Mouse (Mus musculus): Measurements from ENCODE around the gene Gsdma2. TPM values are rescaled to one million over a fixed set of nuclear protein-coding genes. Genes with fewer than 3 reads are reported as not detected.
"Not testable (repeated sequence)": the region's sequence is repeated elsewhere in the genome, so short reads cannot be mapped to it uniquely, and the experiment has no call there.

The Gsdma2 gene
- polyA plus RNA-seq, 1 experiment from 2014 or later: not detected

DNA sequence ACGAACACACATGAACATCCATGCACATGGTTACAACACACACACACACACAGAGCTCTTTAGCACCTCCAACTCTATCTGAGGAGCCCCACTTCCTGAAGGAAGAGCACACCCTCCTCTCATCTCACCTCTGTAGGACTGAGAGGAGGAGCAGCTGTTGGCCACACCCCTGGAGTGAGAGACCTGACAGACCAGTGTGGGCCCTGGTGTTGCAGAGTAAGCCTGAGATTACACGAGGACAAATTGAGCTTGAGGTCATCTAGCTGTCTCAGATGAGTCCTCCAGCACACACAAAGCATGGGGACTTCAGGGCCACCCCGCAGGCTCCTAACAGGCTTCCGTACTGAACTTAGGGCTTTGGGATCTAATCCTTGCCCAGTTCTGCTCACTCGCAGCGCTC is 41.6 kb upstream of the Gsdma2 start:
- H3K9ac ChIP-seq (ENCODE audit: low read length); ATAC-seq (ENCODE audit: insufficient number of reproducible peaks, insufficient read depth, low FRiP score, low read depth): not testable (repeated sequence)

DNA sequence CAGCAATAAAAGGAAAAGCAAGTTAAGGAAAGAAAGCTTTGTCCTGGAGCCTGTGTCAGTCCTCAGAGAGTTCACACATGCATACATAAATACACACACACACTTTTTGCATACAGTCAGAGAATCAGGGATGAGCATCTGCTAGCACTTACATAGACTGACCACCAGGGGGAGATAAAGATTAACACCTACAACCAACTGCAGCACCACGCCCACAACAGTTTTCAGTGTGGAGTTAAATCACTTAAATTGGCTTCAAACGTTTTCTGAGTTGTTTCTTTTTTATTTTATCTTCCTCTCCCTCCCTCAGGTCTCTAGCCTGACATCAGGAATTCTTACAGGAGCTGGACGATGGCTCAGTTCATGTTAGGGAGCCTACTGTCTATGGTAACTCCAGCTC is 39.8 kb upstream of the Gsdma2 start:
- H3K27ac ChIP-seq (replicated peaks in 1 of 2; ENCODE audit: control insufficient read depth in 1 of 2, insufficient read depth in 1 of 2, low read depth in 2 of 2, low read length in 2 of 2): no peak overlapping the region
- no peak overlapping the region for H3K9ac ChIP-seq (ENCODE audit: low read length)
- no peak overlapping the region for H3K4me2 ChIP-seq (ENCODE audit: low read length)
- no peak overlapping the region for H3K4me3 ChIP-seq (ENCODE audit: control insufficient read depth in 1 of 2, insufficient read depth in 1 of 2, low read depth in 1 of 2, low read length in 2 of 2)
- no peaks in the 10 kb centered on the region for H3K36me3 ChIP-seq (ENCODE audit: control insufficient read depth, insufficient read depth, low read length)
- peaks cover 5 to 8% of the 10 kb centered on the region in 2 experiments for H3K4me1 ChIP-seq (ENCODE audit: control insufficient read depth in 2 of 2, insufficient read depth in 2 of 2, low read length in 2 of 2)
- no peak for ATAC-seq (ENCODE audit: insufficient number of reproducible peaks, insufficient read depth, low FRiP score, low read depth)
- H3K27me3 ChIP-seq (ENCODE audit: control insufficient read depth, insufficient read depth, low read length): no peaks in the 10 kb centered on the region
- WGBS: 1% methylated on average over 3 of the region's 3 CpGs
- H3K9me3 ChIP-seq (ENCODE audit: control insufficient read depth, low read length): no peaks in the 10 kb centered on the region

More for the DNA sequence above, 41.6 kb upstream of the Gsdma2 start:
- H3K4me3 ChIP-seq (ENCODE audit: control insufficient read depth in 1 of 2, insufficient read depth in 1 of 2, low read depth in 1 of 2, low read length in 2 of 2); H3K27me3 ChIP-seq (ENCODE audit: control insufficient read depth, insufficient read depth, low read length); H3K9me3 ChIP-seq (ENCODE audit: control insufficient read depth, low read length); H3K36me3 ChIP-seq (ENCODE audit: control insufficient read depth, insufficient read depth, low read length); H3K27ac ChIP-seq (replicated peaks in 1 of 2; ENCODE audit: control insufficient read depth in 1 of 2, insufficient read depth in 1 of 2, low read depth in 2 of 2, low read length in 2 of 2); H3K4me2 ChIP-seq (ENCODE audit: low read length): not testable (repeated sequence)
- H3K4me1 ChIP-seq (ENCODE audit: control insufficient read depth in 2 of 2, insufficient read depth in 2 of 2, low read length in 2 of 2): peaks cover 13 to 19% of the 10 kb centered on the region in 2 experiments
- 67% methylated on average over 6 of the region's 6 CpGs for WGBS

- 93% methylated on average over 13 of the region's 13 CpGs for WGBS
- Histone ChIP-seq H3K4me1 (ENCODE audit: control insufficient read depth in 2 of 2, insufficient read depth in 2 of 2, low read length in 2 of 2) (no peaks in the 10 kb centered on the region), H3K36me3 (ENCODE audit: control insufficient read depth, insufficient read depth, low read length) (no peaks in the 10 kb centered on the region), H3K4me2 (ENCODE audit: low read length) (no peak overlapping the region), H3K4me3 (ENCODE audit: control insufficient read depth in 1 of 2, insufficient read depth in 1 of 2, low read depth in 1 of 2, low read length in 2 of 2) (no peak overlapping the region), H3K9ac (ENCODE audit: low read length) (no peak overlapping the region), H3K27ac (replicated peaks in 1 of 2; ENCODE audit: control insufficient read depth in 1 of 2, insufficient read depth in 1 of 2, low read depth in 2 of 2, low read length in 2 of 2) (no peak overlapping the region), H3K27me3 (ENCODE audit: control insufficient read depth, insufficient read depth, low read length) (no peaks in the 10 kb centered on the region), H3K9me3 (ENCODE audit: control insufficient read depth, low read length) (peaks cover 9% of the 10 kb centered on the region; the same call in 1 of the 2 replicates)
- no peak for ATAC-seq (ENCODE audit: insufficient number of reproducible peaks, insufficient read depth, low FRiP score, low read depth)
Measured at GRCm38 (mm10) chr11:98620791-98621190, 25.8 kb upstream of the Gsdma2 start.

GRCm38 (mm10) chr11:98623981-98624380 is 22.6 kb upstream of the Gsdma2 start:
- H3K27ac ChIP-seq (replicated peaks in 1 of 2; ENCODE audit: control insufficient read depth in 1 of 2, insufficient read depth in 1 of 2, low read depth in 2 of 2, low read length in 2 of 2); ATAC-seq (ENCODE audit: insufficient number of reproducible peaks, insufficient read depth, low FRiP score, low read depth); H3K4me3 ChIP-seq (ENCODE audit: control insufficient read depth in 1 of 2, insufficient read depth in 1 of 2, low read depth in 1 of 2, low read length in 2 of 2); H3K36me3 ChIP-seq (ENCODE audit: control insufficient read depth, insufficient read depth, low read length); H3K27me3 ChIP-seq (ENCODE audit: control insufficient read depth, insufficient read depth, low read length); H3K4me2 ChIP-seq (ENCODE audit: low read length); H3K9me3 ChIP-seq (ENCODE audit: control insufficient read depth, low read length); H3K9ac ChIP-seq (ENCODE audit: low read length); H3K4me1 ChIP-seq (ENCODE audit: control insufficient read depth in 2 of 2, insufficient read depth in 2 of 2, low read length in 2 of 2): not testable (repeated sequence)
- 70% methylated on average over 6 of the region's 6 CpGs for WGBS

DNA sequence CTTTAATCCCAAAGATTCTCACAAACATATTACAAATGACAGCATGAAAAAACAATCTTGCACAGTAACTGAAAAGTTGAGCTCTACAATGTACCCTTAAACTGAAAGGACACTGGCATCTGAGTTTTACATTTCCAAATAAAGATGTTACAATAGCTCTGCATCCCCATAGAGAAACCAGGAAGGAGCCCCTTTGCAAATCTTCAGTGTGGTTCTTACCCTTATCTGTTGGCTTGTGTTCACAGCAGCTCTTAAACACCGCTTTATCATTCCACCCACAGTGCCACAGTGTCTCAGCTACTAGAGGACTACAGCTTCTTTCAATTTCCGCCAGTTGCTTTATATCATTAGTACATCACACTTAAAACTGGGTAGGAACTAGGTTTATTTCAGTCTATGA is 22.2 kb upstream of the Gsdma2 start:
- 73% methylated on average over 2 of the region's 2 CpGs for WGBS
- not testable (repeated sequence) for H3K36me3 ChIP-seq (ENCODE audit: control insufficient read depth, insufficient read depth, low read length); H3K9ac ChIP-seq (ENCODE audit: low read length); H3K27me3 ChIP-seq (ENCODE audit: control insufficient read depth, insufficient read depth, low read length); ATAC-seq (ENCODE audit: insufficient number of reproducible peaks, insufficient read depth, low FRiP score, low read depth); H3K9me3 ChIP-seq (ENCODE audit: control insufficient read depth, low read length); H3K4me3 ChIP-seq (ENCODE audit: control insufficient read depth in 1 of 2, insufficient read depth in 1 of 2, low read depth in 1 of 2, low read length in 2 of 2); H3K4me2 ChIP-seq (ENCODE audit: low read length); H3K4me1 ChIP-seq (ENCODE audit: control insufficient read depth in 2 of 2, insufficient read depth in 2 of 2, low read length in 2 of 2); H3K27ac ChIP-seq (replicated peaks in 1 of 2; ENCODE audit: control insufficient read depth in 1 of 2, insufficient read depth in 1 of 2, low read depth in 2 of 2, low read length in 2 of 2)

DNA sequence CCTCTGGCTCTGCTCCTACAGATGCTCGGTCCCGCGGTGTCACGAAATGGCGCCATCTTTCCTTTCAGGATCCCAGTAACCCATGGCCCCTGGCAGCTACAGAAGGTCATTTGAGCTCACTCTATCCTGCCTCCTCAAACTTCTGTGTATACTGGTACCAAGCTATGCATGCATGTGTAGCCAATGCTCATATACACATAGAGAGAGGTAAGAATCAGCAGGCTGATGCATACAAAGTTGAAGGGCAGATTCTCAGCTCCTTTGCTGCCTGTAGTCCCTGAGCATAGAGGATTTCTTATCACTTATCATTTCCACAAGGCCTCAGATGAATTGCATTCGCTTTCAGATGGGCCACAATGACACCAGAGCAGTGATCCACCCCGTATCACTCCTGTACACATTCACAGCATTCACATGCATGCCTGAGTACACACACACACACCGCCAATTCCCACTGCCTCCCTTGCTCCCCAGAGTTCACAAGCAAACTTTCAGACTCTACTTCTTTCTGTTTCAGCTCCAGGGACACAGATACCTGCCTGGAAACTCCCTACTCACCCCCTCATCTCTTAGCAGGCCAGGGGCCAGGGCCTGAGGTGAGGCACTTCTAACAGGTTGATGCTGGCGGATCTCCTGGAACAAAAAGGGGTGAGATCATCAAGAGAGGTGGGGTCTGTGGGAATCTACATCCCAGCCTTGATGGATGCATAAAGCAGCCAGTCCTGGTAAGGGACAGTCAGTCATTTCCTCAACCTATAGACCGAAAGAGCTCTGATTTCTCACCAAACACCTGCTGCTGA is 20.7 kb upstream of the Gsdma2 start, which contains the start of the genes Gm12355 and Gsdma3:
Gm12355 (minus strand) TSS at position 51 of the 800 bp plus-strand sequence.
Gsdma3 (plus strand) TSS at position 750 of the 800 bp plus-strand sequence.
- Histone ChIP-seq H3K27ac (replicated peaks in 1 of 2; ENCODE audit: control insufficient read depth in 1 of 2, insufficient read depth in 1 of 2, low read depth in 2 of 2, low read length in 2 of 2) (no peak within 1 kb of the TSS), H3K27me3 (ENCODE audit: control insufficient read depth, insufficient read depth, low read length) (0 out of 2 replicates have a peak, but pooled peaks cover 2% of the 10 kb centered on the region), H3K36me3 (ENCODE audit: control insufficient read depth, insufficient read depth, low read length) (no peaks in the 10 kb centered on the region), H3K9ac (ENCODE audit: low read length) (no peak within 1 kb of the TSS), H3K9me3 (ENCODE audit: control insufficient read depth, low read length) (peaks cover 9% of the 10 kb centered on the region; the same call in 1 of the 2 replicates), H3K4me2 (ENCODE audit: low read length) (no peak within 1 kb of the TSS), H3K4me1 (ENCODE audit: control insufficient read depth in 2 of 2, insufficient read depth in 2 of 2, low read length in 2 of 2) (no peaks in the 10 kb centered on the region), H3K4me3 (ENCODE audit: control insufficient read depth in 1 of 2, insufficient read depth in 1 of 2, low read depth in 1 of 2, low read length in 2 of 2) (no peak within 1 kb of the TSS)
- ATAC-seq (ENCODE audit: insufficient number of reproducible peaks, insufficient read depth, low FRiP score, low read depth): no peak
- 82% methylated on average over 10 of the region's 10 CpGs for WGBS

GRCm38 (mm10) chr11:98628706-98629105 is 17.9 kb upstream of the Gsdma2 start:
- Histone ChIP-seq H3K27ac (replicated peaks in 1 of 2; ENCODE audit: control insufficient read depth in 1 of 2, insufficient read depth in 1 of 2, low read depth in 2 of 2, low read length in 2 of 2) (no peak overlapping the region), H3K4me3 (ENCODE audit: control insufficient read depth in 1 of 2, insufficient read depth in 1 of 2, low read depth in 1 of 2, low read length in 2 of 2) (no peak overlapping the region), H3K4me1 (ENCODE audit: control insufficient read depth in 2 of 2, insufficient read depth in 2 of 2, low read length in 2 of 2) (no peaks in the 10 kb centered on the region), H3K36me3 (ENCODE audit: control insufficient read depth, insufficient read depth, low read length) (no peaks in the 10 kb centered on the region), H3K9me3 (ENCODE audit: control insufficient read depth, low read length) (0 out of 2 replicates have a peak, but pooled peaks cover 3% of the 10 kb centered on the region), H3K4me2 (ENCODE audit: low read length) (no peak overlapping the region), H3K9ac (ENCODE audit: low read length) (no peak overlapping the region), H3K27me3 (ENCODE audit: control insufficient read depth, insufficient read depth, low read length) (peaks cover 6% of the 10 kb centered on the region; the same call in 1 of the 2 replicates)
- ATAC-seq (ENCODE audit: insufficient number of reproducible peaks, insufficient read depth, low FRiP score, low read depth): no peak
- WGBS: 83% methylated on average over 3 of the region's 3 CpGs

Measured in heart, embryonic 14.5 days (tissue).